Mouse (Mus musculus) cerebellum, postnatal 25 days (tissue): ENCODE measurements at regions not wholly inside any gene's neighbourhood (a gene's known extent, or its start where the extent isn't known, plus 50 kb on each side); places are given as distances from the start of the nearest gene placed in this dataset.
A peak's percentile ranks its signal among the peaks of the same experiment; 100 is the strongest.
"Not testable (repeated sequence)": the region's sequence is repeated elsewhere in the genome, so short reads cannot be mapped to it uniquely, and the experiment has no call there.

Source experiments
- DNase-seq, 2 experiments: peaks; one replicate each; pipeline ENCODE4 v3.0.0; 2021; ENCODE audit warnings: mixed read lengths in 2 of 2

DNA sequence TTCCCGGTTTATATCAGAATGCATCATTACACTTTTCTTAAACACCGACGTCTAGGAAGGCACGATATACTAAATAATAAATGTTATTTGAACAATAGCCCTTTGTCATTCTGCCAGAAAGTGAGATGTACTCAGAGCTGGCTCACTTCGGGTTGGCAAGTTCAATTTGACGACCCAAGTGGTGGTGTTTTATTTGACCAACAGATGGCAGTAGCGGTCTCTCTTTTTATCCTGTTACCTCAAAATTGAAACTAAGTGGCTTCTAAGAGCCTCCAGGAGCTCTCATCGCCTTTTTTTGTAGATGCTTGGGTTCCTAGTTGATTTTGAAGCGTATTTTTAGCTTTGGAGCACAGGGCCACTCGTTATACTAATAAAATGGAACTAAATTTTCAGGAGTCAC is 66.7 kb upstream of the Chmp2b start:
- peak; percentile 35 to 68 for DNase-seq

DNA sequence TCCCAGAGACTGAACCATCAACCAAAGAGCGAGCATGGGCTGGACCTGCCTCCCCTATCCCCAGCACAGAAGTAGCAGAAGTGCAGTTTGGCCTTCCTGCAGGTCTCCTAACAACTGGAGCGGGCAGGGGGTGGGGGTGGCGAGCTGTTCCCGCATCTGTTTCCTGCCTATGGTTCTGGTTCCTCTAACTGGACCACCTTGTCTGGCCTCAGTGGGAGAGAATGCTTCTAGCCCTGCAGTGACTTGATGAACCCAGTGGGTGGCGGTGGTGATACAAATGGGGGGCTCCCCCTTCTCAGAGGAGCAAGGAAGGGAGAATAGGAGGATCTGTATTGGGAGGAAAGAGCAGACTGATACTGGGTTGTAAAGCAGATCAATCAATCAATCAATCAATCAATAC is 69.2 kb upstream of the Chmp2b start:
- DNase-seq: no peak

DNA sequence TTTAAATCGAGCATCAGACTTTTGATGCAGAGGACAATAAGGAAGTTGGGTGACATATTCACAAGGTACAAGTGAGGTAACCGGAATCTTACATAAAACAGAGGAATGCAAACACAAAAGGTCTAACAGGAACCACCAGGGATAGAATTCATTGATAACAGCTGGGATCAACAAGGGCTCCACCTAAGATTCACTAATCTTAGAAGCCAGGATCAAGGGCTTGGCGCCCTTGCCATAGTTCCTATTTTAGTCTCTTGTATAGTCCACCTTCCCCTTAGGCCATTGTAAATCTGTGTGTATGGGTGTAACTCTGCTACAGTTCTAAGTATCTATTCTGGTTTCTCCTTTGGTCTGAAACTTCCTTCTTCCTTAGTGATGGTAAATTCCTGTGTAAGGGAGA is 84.2 kb upstream of the Chmp2b start:
- DNase-seq: not testable (repeated sequence)

DNA sequence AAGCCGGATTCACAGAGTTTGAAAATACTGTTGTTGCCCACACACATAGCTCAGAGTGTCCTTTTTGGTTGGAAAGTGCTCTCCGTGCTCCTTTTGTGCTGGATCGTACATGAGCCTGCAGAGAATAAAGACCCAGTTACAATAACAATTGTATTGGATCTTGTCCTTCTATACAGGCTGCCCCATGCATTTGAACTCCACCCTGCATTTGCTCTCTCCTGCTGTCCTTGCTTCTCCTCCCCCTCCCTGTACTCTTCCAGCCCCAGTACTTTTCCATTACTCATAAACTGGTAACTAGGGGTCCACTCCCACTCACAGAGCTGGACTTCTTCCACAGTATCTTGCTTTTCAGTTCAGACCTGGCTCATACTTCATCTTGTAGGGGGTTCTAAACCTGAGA is 86.5 kb upstream of the Chmp2b start:
- DNase-seq: no peak

- DNase-seq: no peak
Observed at GRCm38 (mm10) chr16:65655490-65655889, 93.0 kb upstream of the Chmp2b start.

DNA sequence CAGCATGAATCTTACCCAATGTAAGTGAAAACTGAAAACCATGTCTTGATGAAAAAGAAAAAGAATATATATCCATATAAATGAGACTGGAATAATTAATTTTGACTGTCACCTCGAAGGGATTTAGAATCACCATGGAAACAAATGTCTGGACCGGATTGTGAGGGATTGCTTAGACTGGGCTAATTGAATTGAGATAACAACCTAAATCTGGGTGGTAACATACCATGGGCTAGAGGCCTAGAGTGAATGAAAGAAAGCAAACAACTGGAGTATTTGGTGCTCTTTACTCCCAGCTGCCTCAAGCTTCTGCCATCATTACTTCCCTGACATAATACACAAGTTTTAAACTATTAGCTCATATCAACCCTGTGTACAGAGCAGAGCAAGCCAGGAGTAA is 95.3 kb upstream of the Chmp2b start:
- no peak for DNase-seq

GRCm38 (mm10) chr16:65664787-65665186 is 102.3 kb upstream of the Chmp2b start:
- DNase-seq: peak; percentile 4 to 8

DNA sequence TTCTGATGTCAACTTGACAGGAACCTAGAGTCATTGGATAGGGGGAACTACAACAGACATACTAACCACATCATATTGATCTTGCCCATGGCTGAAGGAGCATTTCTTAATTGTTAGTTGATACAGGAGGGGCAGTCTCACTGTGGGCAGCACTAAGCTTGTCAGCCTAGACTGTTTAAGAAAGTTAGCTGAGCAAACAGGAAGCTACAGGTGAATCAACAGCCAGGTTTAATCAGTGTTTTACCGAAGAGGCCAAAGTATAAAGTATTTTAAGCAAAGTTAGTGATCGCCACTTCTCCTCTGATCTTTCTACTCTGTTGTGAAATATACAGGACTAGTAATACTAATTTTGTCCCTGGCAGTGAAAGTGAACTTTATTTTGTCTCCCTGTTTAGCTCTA is 109.6 kb upstream of the Chmp2b start:
- DNase-seq: no peak

- DNase-seq: no peak
Observed at GRCm38 (mm10) chr16:65683089-65683488, 120.6 kb upstream of the Chmp2b start.

DNA sequence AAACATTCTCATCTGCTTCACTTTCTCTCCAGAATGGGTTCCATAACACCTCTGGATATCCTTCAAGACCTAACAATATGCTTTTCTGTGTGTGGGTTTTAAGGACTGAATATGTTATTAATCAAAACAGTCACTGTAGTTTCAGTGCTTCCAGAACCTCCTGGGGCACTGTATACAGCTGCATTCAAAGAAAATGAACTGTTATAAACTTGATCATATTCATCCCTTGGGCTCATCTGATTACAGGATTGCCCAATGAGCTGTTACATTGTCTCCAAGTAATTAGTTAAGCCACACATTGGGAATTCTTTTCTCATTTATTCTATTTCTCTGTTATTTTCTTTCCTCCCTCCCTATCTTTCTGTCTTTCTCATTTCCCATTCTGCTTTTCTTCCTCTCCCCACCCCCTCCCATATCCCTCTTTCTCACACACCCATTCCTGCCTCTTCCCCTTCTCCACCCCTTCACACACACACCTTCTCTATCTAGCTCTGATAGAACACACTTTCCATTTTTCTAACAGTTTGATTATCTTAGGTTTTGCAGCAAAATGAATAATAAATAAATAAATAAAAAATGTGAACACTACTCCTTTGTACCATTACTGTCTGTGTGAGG is 121.3 kb upstream of the Chmp2b start:
- no peak for DNase-seq

- DNase-seq: no peak
Observed at GRCm38 (mm10) chr16:65693626-65694025, 121.4 kb upstream of the Vgll3 start.

DNA sequence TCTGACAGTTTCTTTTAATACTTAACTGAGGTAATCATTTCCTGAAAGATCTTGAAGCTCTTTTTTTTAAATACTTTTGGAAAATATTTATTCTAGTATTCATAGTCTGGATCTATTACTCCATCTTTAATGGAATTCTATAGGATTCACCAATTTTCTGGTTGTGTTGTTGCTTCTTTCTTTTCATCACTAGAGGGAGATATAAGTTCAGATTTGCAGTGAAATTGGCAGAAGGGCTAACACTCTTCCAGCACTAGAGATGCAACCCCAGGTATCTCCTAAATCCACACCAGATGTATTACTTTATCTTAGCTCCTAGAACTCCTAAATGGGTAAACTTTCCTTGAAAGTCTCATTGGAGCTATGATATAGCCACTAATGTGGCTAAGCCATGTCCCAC is 99.4 kb upstream of the Vgll3 start:
- DNase-seq: no peak

DNA sequence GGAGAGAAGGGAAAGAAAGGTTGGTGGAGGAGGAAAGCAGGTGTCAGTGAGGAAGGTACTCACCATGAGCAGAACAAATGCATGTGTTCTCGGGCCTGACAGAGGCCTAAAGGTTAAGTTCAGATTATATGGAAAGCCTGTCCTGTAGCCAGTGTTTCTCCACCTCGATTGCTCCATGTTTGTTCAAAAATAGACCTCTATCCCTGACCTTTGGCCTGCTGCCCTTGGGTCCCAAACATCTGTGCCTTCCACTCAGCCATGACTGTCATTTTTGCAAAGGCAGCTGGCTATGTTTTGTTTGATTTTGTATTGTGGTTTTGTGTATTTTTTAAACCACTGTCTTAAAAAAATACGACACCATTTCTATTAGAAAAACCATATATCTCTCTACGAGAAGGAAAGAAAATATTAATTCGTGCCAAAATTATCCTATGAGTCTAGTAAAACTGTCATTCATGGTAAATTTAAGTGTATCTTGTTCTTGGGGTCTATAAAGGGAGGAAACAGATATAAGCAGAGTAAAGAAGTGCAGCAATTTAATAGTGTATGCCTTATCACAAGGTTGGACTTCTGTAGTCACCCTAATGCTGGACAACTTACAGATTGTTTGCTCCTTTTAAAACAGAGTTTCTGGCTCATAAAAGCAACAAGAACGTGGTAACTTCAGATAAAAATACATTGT is 96.1 kb upstream of the Vgll3 start:
- DNase-seq: no peak

DNA sequence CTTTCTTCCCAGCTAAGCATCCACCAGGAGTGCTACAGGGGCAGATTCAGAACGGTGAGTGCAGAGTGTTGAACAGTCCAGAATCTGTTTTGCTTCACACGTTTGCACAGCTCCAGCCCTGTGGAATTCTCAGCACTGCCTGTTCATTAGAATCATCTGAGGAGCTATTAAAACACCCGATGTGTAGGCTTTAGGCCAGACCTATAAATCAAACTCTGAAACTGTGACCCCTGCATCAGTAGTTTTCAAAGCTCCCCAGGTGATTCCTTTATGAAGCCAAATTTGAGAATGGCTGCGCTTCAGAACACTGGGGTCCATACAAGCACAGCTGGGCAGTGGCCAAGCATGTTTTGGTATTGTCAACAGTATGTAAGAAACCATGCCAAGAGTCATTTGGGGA is 94.1 kb upstream of the Vgll3 start:
- DNase-seq: no peak

- no peak for DNase-seq
Observed at GRCm38 (mm10) chr16:65725559-65726269, 89.3 kb upstream of the Vgll3 start.

DNA sequence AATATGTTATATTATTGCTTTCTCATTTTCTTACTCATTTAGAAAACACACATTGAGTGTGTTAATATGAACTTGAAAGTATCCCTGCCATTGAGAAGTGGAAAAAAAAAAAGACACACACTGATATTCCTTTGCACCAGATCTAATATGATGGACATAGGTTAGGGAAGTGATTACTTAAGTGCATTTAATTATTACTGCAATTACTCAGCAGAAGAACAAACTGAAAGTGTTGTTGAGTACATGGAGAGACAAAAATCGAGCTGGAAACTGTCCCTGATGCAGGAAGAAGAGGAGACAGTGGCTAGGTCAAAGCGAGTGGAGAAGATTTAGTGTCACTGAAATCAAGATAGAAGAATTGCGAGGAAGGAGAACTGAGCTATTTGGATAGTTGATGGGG is 88.8 kb upstream of the Vgll3 start:
- no peak for DNase-seq

- DNase-seq: no peak
Observed at GRCm38 (mm10) chr16:65729322-65729721, 85.7 kb upstream of the Vgll3 start.

GRCm38 (mm10) chr16:65739652-65740051 is 75.4 kb upstream of the Vgll3 start:
- DNase-seq: no peak

DNA sequence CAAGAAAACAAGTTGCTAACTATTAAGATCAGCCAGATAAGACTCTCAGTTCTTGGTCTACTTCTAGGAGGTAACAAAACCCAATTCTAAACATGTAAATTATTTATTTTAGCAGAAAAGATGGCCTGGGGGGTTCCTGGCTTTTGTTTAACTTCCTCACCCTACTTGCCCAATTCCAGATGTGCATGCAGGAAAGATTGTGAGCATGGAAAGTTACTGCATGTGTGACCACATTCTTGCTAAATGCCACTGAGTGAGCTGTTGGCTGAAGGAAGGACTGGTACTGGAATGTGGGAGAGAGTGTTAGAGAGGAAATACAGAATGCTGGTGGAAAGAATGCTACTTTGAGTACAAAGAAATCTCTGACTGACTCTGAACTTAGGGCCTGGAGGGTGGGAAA is 72.1 kb upstream of the Vgll3 start:
- no peak for DNase-seq

GRCm38 (mm10) chr16:65755667-65756066 is 59.4 kb upstream of the Vgll3 start:
- no peak for DNase-seq
